ENCODE assay signal across 22 mouse cellular contexts in genomic region chr14:119680052-119680451, GRCm38 (mm10).
DNase-seq lines count a peak whose midpoint lies in the region; ATAC-seq lines count a peak whose summit lies in the region.
"Had no signal": no experiment of that assay in that cellular context is flagged by ENCODE, and none has a peak within 500 bp of the region (broad histone marks: within the 10 kb centered on the region; RNA-seq: fewer than 3 reads in every experiment).

No protein-coding gene starts in this region.

- DNase-seq in frontal cortex, postnatal 36 days (ENCODE audit: low spot score in 2 of 2), result no peak
- DNase-seq in left cerebral cortex, postnatal 14 days (ENCODE audit: low spot score in 2 of 2), result peak; percentile 28
- no peak for DNase-seq in left cerebral cortex, adult 8-10 months (ENCODE audit: low spot score in 2 of 2)
- DNase-seq in right cerebral cortex, adult 18-20 months, result peak; percentile 20
- DNase-seq in right cerebral cortex, postnatal 10 days (ENCODE audit: low spot score in 2 of 2), result no peak
- no peak for DNase-seq in adrenal gland, postnatal 36 days
- DNase-seq: adrenal gland, adult 8-10 months; adrenal gland, postnatal 14 days; B cell, adult 2 months; cerebellum, adult 11 months; cerebellum, adult 18-20 months; cerebellum, adult 8-10 months; cerebellum, adult 9-11 months; cerebellum, postnatal 14 days; cerebellum, postnatal 36 days; forebrain, postnatal 0 days had no signal

- peak; percentile 73 for ATAC-seq in frontal cortex, adult (ENCODE audit: low TSS enrichment)
- ATAC-seq: activated CD4-positive, CD25-positive, alpha-beta regulatory T cell, adult 4 months; CD4-positive, CD25-positive, alpha-beta regulatory T cell, adult 4 months; forebrain, embryonic 13.5 days; forebrain, embryonic 15.5 days; forebrain, postnatal 0 days; Patski had no signal

- intact Hi-C loops in left cerebral cortex, postnatal 14 days (cut with DNase I), result no loop called here

Comparison
In these comparisons a context has a peak if more than half of its experiments do, and no peak if none do; other contexts are left out.
1. DNase-seq: peak in left cerebral cortex, postnatal 14 days (2 of 2) and right cerebral cortex, adult 18-20 months (single experiment); none in frontal cortex, postnatal 36 days (0 of 2), left cerebral cortex, adult 8-10 months (0 of 2), right cerebral cortex, postnatal 10 days (0 of 2) and adrenal gland, postnatal 36 days (0 of 2).